Mouse (Mus musculus) left cerebral cortex, postnatal 36 days (tissue): ENCODE results near the gene Tcf7l2. TPM values are rescaled to one million over a fixed set of nuclear protein-coding genes. Genes with fewer than 3 reads are reported as not detected.

Experiments used
- DNase-seq, 2 experiments: peaks; one replicate each; pipeline ENCODE4 v3.0.0; 2021 to 2022; ENCODE audit warnings: low spot score in 2 of 2, mixed read lengths in 1 of 2
- intact Hi-C: fragments of 180-260 bp; cut with DNase I; formaldehyde crosslinking; loops from one replicate; pipeline ENCODE4 v1.15.1; 2025
- total RNA-seq, 2 experiments: library from RNA; stranded (reverse); gene quantifications; 2 replicates each; pipeline ENCODE4 v1.2.3; 2021

Tcf7l2 gene
- total RNA-seq, 2 experiments from 2014 or later, result 8.5 to 10.6 TPM

GRCm38 (mm10) chr19:55808304-55808703 is 66.7 kb downstream of the Tcf7l2 start:
- intact Hi-C loops, result no loop called here
- DNase-seq, result no peak

- intact Hi-C loops, result no loop called here
- DNase-seq, result no peak
Observed at GRCm38 (mm10) chr19:55809539-55809938, 67.9 kb downstream of the Tcf7l2 start.

- intact Hi-C loops, result no loop called here
- no peak for DNase-seq
Observed at GRCm38 (mm10) chr19:55812236-55812635, 70.6 kb downstream of the Tcf7l2 start.

GRCm38 (mm10) chr19:55815010-55815790 is 73.6 kb downstream of the Tcf7l2 start:
- intact Hi-C loops, result no loop called here
- no peak for DNase-seq

GRCm38 (mm10) chr19:55816974-55817373 is 75.4 kb downstream of the Tcf7l2 start:
- intact Hi-C loops, result no loop called here
- no peak for DNase-seq

GRCm38 (mm10) chr19:55820202-55820601 is 78.6 kb downstream of the Tcf7l2 start:
- intact Hi-C loops, result no loop called here
- no peak for DNase-seq

GRCm38 (mm10) chr19:55825001-55825827 is 83.6 kb downstream of the Tcf7l2 start:
- DNase-seq, result no peak

GRCm38 (mm10) chr19:55825951-55826507 is 84.4 kb downstream of the Tcf7l2 start:
- no peak for DNase-seq

More at GRCm38 (mm10) chr19:55825001-55825827, 83.6 kb downstream of the Tcf7l2 start:
- intact Hi-C loops, result no loop called here

GRCm38 (mm10) chr19:55827613-55828259 is 86.1 kb downstream of the Tcf7l2 start:
- intact Hi-C loops, result no loop called here
- DNase-seq, result no peak

More at GRCm38 (mm10) chr19:55825951-55826507, 84.4 kb downstream of the Tcf7l2 start:
- intact Hi-C loops, result no loop called here

- DNase-seq, result no peak
- intact Hi-C loops, result no loop called here
Observed at GRCm38 (mm10) chr19:55830976-55831559, 89.4 kb downstream of the Tcf7l2 start.

GRCm38 (mm10) chr19:55832122-55832521 is 90.5 kb downstream of the Tcf7l2 start:
- intact Hi-C loops, result no loop called here
- no peak for DNase-seq

- DNase-seq, result no peak
- intact Hi-C loops, result no loop called here
Observed at GRCm38 (mm10) chr19:55833807-55834385, 92.3 kb downstream of the Tcf7l2 start.

GRCm38 (mm10) chr19:55836930-55837687 is 95.5 kb downstream of the Tcf7l2 start:
- DNase-seq, result no peak
- intact Hi-C loops, result no loop called here

GRCm38 (mm10) chr19:55837924-55838323 is 96.3 kb downstream of the Tcf7l2 start:
- no peak for DNase-seq
- intact Hi-C loops, result no loop called here

- intact Hi-C loops, result no loop called here
- DNase-seq, result no peak
Observed at GRCm38 (mm10) chr19:55838389-55839035, 96.9 kb downstream of the Tcf7l2 start.

GRCm38 (mm10) chr19:55839036-55839555 is 97.5 kb downstream of the Tcf7l2 start:
- no peak for DNase-seq
- intact Hi-C loops, result no loop called here

- intact Hi-C loops, result no loop called here
- no peak for DNase-seq
Observed at GRCm38 (mm10) chr19:55840499-55841121, 99.0 kb downstream of the Tcf7l2 start.
